Mouse (Mus musculus) liver, embryonic 12.5 days (tissue): Measurements from ENCODE around the gene Ciao2a. TPM values are rescaled to one million over a fixed set of nuclear protein-coding genes. Genes with fewer than 3 reads are reported as not detected.

ENCODE experiments used
- ATAC-seq: fragments of 200-750 bp; cut with Nextera tagmentation; 2 replicates; pipeline ENCODE4 v1.8.0; 2017; ENCODE audit warnings: moderate number of reproducible peaks, mild to moderate bottlenecking, moderate library complexity
- H3K27ac ChIP-seq: fragments of 300-500 bp; sonication (generic); 2 replicates; pipeline ENCODE4 v1.5.1; 2016; ENCODE audit warnings: mild to moderate bottlenecking
- H3K27me3 ChIP-seq: fragments of 300-500 bp; sonication (generic); replicated peaks from 2 replicates; pipeline ENCODE4 v1.6.1; 2016; ENCODE audit warnings: mild to moderate bottlenecking, moderate library complexity
- H3K36me3 ChIP-seq: fragments of 300-500 bp; sonication (generic); 2 replicates; pipeline ENCODE4 v1.6.1; 2016; ENCODE audit warnings: mild to moderate bottlenecking, moderate library complexity
- H3K4me1 ChIP-seq: fragments of 300-500 bp; sonication (generic); 2 replicates; pipeline ENCODE4 v1.6.1; 2016
- H3K4me2 ChIP-seq: fragments of 300-500 bp; sonication (generic); 2 replicates; pipeline ENCODE4 v1.6.1; 2016; ENCODE audit warnings: mild to moderate bottlenecking, moderate library complexity
- H3K4me3 ChIP-seq: fragments of 300-500 bp; sonication (generic); 2 replicates; pipeline ENCODE4 v1.5.1; 2016; ENCODE audit warnings: mild to moderate bottlenecking, moderate library complexity
- H3K9ac ChIP-seq: fragments of 300-500 bp; sonication (generic); 2 replicates; pipeline ENCODE4 v1.6.1; 2016; ENCODE audit warnings: mild to moderate bottlenecking, moderate library complexity
- H3K9me3 ChIP-seq: fragments of 300-500 bp; sonication (generic); replicated peaks from 2 replicates; pipeline ENCODE4 v1.6.1; 2016; ENCODE audit warnings: mild to moderate bottlenecking, moderate library complexity
- WGBS: fragments of 180-500 bp; shearing (Covaris S2); methylation state at CpG from one replicate; pipeline ENCODE4 v1.1.7; 2016; ENCODE audit not compliant: insufficient replicate concordance; 5-methylcytosine and 5-hydroxymethylcytosine counted together
- polyA plus RNA-seq: library from polyadenylated mRNA; unstranded; fragments of >200 nt; fragmentation: Nextera tagmentation; extraction: Ambion mirVana; gene quantifications from 2 replicates; pipeline ENCODE4 v1.2.1, GENCODE M21; 2016

Ciao2a gene
- polyA plus RNA-seq, 1 experiment from 2014 or later = 199 TPM

DNA sequence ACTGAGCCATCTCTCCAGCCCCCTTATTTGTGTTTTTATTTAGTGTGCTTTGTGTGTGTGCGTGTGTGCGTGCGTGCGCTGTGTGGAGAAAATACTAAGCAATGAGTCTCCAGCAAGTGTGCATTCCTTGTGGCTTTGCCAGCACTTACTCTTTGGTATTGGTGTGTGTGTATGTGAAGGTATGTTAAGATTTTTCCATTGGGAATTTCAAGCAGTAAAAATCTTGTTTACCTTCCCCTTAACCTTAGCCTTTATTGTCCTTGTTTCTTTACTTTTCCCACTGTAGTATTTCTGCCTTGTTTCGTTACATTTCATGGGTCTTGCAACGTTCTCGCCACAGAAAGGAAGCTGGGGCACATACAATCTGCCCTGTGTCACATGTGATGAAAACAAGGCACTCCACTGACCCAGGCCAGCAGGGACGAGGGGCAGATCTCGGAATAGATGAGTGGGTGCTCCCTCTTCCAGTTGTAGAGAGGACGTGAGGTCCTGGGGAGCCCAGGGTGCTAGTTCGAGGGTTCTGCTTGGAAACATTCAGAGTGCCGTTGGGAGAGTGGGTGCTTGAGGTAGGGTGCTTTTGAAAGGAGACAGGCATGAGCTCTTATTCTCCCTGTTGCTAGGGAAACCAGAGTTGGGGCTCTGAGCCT, 45.0 kb downstream of the Ciao2a start:
- Histone ChIP-seq H3K36me3 (no peaks in the 10 kb centered on the region; the same call in 1 of the 2 replicates), H3K4me3 (no peak overlapping the region), H3K27ac (no peak overlapping the region), H3K9me3 (no peaks in the 10 kb centered on the region), H3K9ac (no peak overlapping the region), H3K4me2 (no peak overlapping the region), H3K4me1 (peaks cover 59% of the 10 kb centered on the region), H3K27me3 (no peaks in the 10 kb centered on the region)
- WGBS = 77% methylated on average over 12 of the region's 12 CpGs
- ATAC-seq = no peak

DNA sequence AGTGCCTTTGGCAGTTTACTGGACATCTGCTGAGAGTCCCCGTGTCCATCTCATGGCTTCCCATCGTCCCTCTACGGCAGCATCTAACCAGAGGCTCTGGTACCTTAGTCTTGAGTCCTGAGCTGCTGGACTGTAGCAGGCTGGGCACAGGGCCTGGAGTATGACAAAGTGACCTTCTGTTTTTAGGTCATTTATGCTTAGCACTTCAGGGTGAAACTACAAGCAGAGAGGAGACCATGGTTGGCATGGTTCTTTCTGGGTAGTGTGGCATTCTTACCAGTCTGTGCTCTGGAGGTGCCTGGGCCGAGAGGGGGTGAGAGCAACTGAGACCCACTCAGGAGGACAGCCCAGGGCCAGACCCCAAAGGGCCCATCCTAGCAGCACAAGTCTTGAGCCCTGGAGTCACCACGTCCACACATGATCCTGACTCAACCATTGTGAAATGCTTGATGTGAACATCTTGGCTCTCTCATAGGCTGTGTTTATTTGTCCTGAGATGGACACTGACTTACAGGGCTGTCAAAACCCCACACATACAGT, 47.0 kb downstream of the Ciao2a start:
- H3K9ac ChIP-seq = no peak overlapping the region
- no peaks in the 10 kb centered on the region for H3K9me3 ChIP-seq
- no peak overlapping the region for H3K4me3 ChIP-seq
- H3K27me3 ChIP-seq = no peaks in the 10 kb centered on the region
- no peak overlapping the region for H3K4me2 ChIP-seq
- H3K4me1 ChIP-seq = peaks cover 57% of the 10 kb centered on the region
- no peaks in the 10 kb centered on the region for H3K36me3 ChIP-seq
- no peak overlapping the region for H3K27ac ChIP-seq
- 87% methylated on average over 5 of the region's 5 CpGs for WGBS
- ATAC-seq = no peak

GRCm38 (mm10) chr9:66174985-66175384, 48.6 kb downstream of the Ciao2a start:
- Histone ChIP-seq H3K4me1 (peaks cover 62% of the 10 kb centered on the region), H3K4me3 (no peak overlapping the region), H3K9ac (0 out of 2 replicates have a peak overlapping the region, but pooled peaks have one; percentile 10), H3K4me2 (peak overlapping the region; percentile 8; the same call in 1 of the 2 replicates), H3K9me3 (no peaks in the 10 kb centered on the region), H3K27ac (peak overlapping the region; percentile 67), H3K36me3 (no peaks in the 10 kb centered on the region), H3K27me3 (no peaks in the 10 kb centered on the region)
- WGBS = 60% methylated on average over 3 of the region's 3 CpGs
- ATAC-seq = peak; percentile 64

DNA sequence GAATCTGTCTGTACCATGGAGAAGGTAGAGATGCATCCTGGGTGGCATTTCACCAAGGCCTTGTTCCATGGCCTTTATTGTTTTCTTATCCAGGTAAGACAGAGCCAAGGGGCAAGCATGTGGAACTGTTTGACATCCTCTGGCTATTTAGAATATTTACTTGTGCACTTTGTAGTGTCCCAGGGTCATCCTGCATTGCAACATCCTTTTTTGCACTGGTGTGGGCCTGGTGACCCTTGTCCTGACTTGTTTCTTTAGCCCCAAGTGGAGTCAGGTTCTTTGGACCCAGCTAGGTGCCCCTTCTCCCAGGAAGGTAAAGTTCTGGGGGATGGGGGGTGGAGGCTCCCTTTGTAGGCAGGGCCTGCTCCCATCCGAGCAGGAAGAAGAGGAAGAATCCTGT, 51.6 kb downstream of the Ciao2a start:
- 47% methylated on average over 1 of the region's 1 CpGs for WGBS
- peaks cover 86% of the 10 kb centered on the region for H3K4me1 ChIP-seq
- no peak for ATAC-seq
- no peaks in the 10 kb centered on the region for H3K36me3 ChIP-seq
- no peaks in the 10 kb centered on the region for H3K9me3 ChIP-seq
- H3K4me2 ChIP-seq = no peak overlapping the region
- no peaks in the 10 kb centered on the region for H3K27me3 ChIP-seq
- no peak overlapping the region for H3K9ac ChIP-seq
- H3K4me3 ChIP-seq = no peak overlapping the region
- peak overlapping the region; percentile 5; the same call in 1 of the 2 replicates for H3K27ac ChIP-seq

DNA sequence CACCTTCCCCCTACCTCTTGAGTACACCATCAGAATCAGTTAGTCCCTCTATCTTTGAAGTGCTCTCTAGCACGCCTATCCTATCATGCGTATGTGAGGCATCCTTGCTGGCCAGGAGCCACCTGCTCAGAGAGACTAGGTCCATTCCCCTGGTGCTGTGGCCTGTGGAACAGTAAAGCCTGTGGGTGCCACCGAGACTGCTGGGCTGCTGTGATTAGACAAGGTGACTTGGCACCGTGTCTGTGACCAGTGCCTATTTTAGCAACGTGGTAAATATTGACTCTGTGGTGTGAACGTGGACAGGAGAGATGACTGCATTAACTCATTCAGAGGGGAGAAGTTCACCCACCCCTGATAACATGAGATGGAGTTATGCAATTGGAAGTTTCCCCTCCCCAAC, 53.4 kb downstream of the Ciao2a start:
- no peak overlapping the region for H3K4me3 ChIP-seq
- peak overlapping the region; percentile 98 for H3K27ac ChIP-seq
- peak overlapping the region; percentile 46 for H3K9ac ChIP-seq
- peak; percentile 33 for ATAC-seq
- H3K9me3 ChIP-seq = no peaks in the 10 kb centered on the region
- H3K27me3 ChIP-seq = no peaks in the 10 kb centered on the region
- H3K36me3 ChIP-seq = no peaks in the 10 kb centered on the region
- WGBS = 37% methylated on average over 6 of the region's 6 CpGs
- H3K4me2 ChIP-seq = 0 out of 2 replicates have a peak overlapping the region, but pooled peaks have one; percentile 7
- H3K4me1 ChIP-seq = peaks cover 93% of the 10 kb centered on the region

GRCm38 (mm10) chr9:66181126-66181825, 54.9 kb downstream of the Ciao2a start:
- WGBS = 30% methylated on average over 4 of the region's 4 CpGs
- Histone ChIP-seq H3K36me3 (no peaks in the 10 kb centered on the region), H3K27ac (peak overlapping the region; percentile 98), H3K27me3 (no peaks in the 10 kb centered on the region), H3K4me3 (peak overlapping the region; percentile 36), H3K9ac (peak overlapping the region; percentile 66), H3K9me3 (no peaks in the 10 kb centered on the region), H3K4me2 (peak overlapping the region; percentile 70), H3K4me1 (peaks cover 93% of the 10 kb centered on the region)
- peak; percentile 78 for ATAC-seq

DNA sequence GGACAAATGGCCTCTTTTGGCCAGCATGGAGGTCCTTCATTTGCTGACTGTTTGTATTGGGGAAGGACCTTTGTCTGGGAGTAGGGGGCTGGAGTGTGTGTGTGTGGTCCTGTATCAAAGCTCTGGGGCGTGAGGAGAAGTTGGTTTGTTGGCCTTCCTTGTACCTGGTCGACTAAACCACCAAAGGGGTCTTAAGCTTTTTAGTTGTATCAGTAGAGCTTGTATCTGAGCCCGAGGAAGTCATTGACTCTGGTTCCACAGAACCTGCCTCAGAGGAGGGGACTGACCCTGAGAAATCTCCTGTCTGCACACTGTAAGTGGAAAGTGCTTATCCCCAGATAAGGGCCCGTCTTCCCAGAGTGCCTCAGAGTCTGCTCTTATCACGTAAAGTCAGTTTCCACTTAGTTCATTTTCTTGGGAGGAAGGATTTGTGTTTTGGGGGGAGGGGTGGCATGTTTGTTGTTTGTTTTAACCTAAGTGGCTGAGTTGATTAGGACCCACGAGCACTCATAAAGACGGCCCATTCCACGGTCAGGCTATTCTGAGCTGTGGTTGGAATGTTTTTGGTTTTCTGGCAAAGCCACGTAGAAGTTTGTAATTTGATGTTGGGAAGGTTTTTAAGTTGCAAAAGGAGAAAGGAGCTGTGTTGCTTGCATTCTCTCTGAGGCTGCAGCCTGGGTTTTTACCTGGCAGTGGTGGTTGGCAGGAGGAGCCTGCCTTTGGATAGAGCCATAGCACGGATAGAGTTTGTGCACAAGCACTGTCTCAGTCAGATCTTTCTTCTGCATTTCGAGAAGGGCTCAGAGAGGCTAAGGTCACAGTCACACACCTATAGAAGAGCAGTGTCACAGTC, 55.6 kb downstream of the Ciao2a start:
- 14% methylated on average over 11 of the region's 11 CpGs for WGBS
- H3K4me1 ChIP-seq = peaks cover 96% of the 10 kb centered on the region
- H3K9me3 ChIP-seq = no peaks in the 10 kb centered on the region
- no peaks in the 10 kb centered on the region for H3K36me3 ChIP-seq
- peak overlapping the region; percentile 36 for H3K4me3 ChIP-seq
- peak overlapping the region; percentile 70 for H3K4me2 ChIP-seq
- ATAC-seq = peak; percentile 92
- no peaks in the 10 kb centered on the region for H3K27me3 ChIP-seq
- peak overlapping the region; percentile 98 for H3K27ac ChIP-seq
- H3K9ac ChIP-seq = peak overlapping the region; percentile 72

DNA sequence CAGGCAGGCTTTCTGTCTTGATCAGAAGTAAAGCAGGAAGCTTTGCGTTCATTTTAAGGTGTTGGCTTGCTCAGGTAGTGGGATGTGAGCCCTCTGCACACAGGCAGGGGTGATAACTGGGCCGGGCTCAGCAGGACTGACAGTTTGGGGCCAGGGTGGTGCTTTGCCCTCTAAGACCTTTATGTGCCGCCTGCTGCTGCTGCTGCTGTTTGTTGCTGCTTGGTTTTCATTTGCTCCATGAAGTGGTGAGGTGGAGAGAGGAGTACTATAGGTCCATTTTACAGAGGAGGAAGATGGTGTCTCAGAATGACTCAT, 56.2 kb downstream of the Ciao2a start:
- 22% methylated on average over 3 of the region's 3 CpGs for WGBS
- H3K4me1 ChIP-seq = peaks cover 96% of the 10 kb centered on the region
- ATAC-seq = peak; percentile 47
- peak overlapping the region; percentile 36 for H3K4me3 ChIP-seq
- H3K27me3 ChIP-seq = no peaks in the 10 kb centered on the region
- H3K4me2 ChIP-seq = peak overlapping the region; percentile 70
- peak overlapping the region; percentile 98 for H3K27ac ChIP-seq
- no peaks in the 10 kb centered on the region for H3K9me3 ChIP-seq
- peak overlapping the region; percentile 72 for H3K9ac ChIP-seq
- H3K36me3 ChIP-seq = no peaks in the 10 kb centered on the region

DNA sequence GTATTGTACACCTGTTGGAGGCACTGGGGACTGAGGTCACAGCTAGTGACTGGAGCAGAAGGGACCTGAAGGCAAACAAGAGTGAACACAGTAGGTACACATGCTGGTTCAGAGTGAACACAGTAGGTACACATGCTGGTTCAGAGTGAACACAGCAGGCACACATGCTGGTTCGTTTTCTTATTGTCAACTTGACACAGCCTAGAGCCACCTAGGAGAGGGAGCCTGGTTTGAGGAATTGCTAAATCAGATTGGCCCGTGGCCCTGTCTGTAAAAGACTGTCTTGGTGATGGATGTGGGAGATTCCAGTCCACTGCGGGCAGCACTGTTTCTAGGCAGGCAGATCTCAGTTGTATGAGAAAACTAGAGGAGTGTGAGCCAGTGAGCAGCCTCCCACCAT, 56.6 kb downstream of the Ciao2a start:
- Histone ChIP-seq H3K4me1 (peaks cover 94% of the 10 kb centered on the region), H3K4me2 (peak overlapping the region; percentile 70), H3K9me3 (no peaks in the 10 kb centered on the region), H3K36me3 (no peaks in the 10 kb centered on the region), H3K9ac (peak overlapping the region; percentile 72), H3K27me3 (no peaks in the 10 kb centered on the region), H3K27ac (peak overlapping the region; percentile 98), H3K4me3 (peak overlapping the region; percentile 36; the same call in 1 of the 2 replicates)
- no peak for ATAC-seq
- WGBS = 48% methylated on average over 3 of the region's 3 CpGs

DNA sequence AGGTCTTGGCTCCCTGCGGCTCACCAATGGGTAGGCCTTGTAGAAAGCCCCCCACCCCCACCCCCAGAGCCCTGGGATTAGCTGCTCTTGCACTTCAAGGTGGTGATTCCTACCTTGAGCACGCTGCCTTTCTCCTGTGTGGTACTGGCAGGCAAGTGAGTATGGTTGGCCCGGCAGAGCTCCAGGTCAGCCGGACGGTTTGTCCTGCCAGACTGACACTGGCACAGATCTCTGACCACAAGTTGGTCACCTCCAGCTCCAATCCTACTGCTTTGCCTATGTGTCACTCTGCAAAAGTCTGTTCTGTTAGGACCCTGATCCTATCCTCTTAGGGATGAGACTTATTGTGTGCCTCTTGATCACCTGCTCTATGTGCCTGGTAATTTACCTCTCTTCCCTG, 58.2 kb downstream of the Ciao2a start:
- peaks cover 90% of the 10 kb centered on the region for H3K4me1 ChIP-seq
- H3K36me3 ChIP-seq = no peaks in the 10 kb centered on the region
- peak overlapping the region; percentile 36 for H3K9ac ChIP-seq
- 70% methylated on average over 5 of the region's 5 CpGs for WGBS
- H3K4me3 ChIP-seq = no peak overlapping the region
- no peak for ATAC-seq
- peak overlapping the region; percentile 98 for H3K27ac ChIP-seq
- 0 out of 2 replicates have a peak, but pooled peaks cover 2% of the 10 kb centered on the region for H3K9me3 ChIP-seq
- H3K27me3 ChIP-seq = no peaks in the 10 kb centered on the region
- no peak overlapping the region for H3K4me2 ChIP-seq

- ATAC-seq = peak; percentile 17; the same call in 1 of the 2 replicates
- Histone ChIP-seq H3K4me1 (peaks cover 72% of the 10 kb centered on the region), H3K27me3 (no peaks in the 10 kb centered on the region), H3K4me3 (no peak overlapping the region), H3K27ac (peak overlapping the region; percentile 82), H3K36me3 (no peaks in the 10 kb centered on the region), H3K4me2 (peak overlapping the region; percentile 32), H3K9me3 (0 out of 2 replicates have a peak, but pooled peaks cover 2% of the 10 kb centered on the region), H3K9ac (peak overlapping the region; percentile 52)
- 23% methylated on average over 6 of the region's 6 CpGs for WGBS
Observed at GRCm38 (mm10) chr9:66186426-66186825, 60.0 kb downstream of the Ciao2a start.
